Mouse (Mus musculus) embryonic fibroblast, embryonic 13.5 days (primary cell): Measurements from ENCODE around the gene Pkn1. TPM values are rescaled to one million over a fixed set of nuclear protein-coding genes. Genes with fewer than 3 reads are reported as not detected.

Experiments used
- H3K27ac ChIP-seq: 2 replicates; pipeline ENCODE4 v1.5.1; 2012; ENCODE audit warnings: low read length, control low read depth, inconsistent platforms; ENCODE audit not compliant: insufficient read depth
- H3K4me1 ChIP-seq: 2 replicates; pipeline ENCODE4 v1.6.1; 2011; ENCODE audit warnings: low read length; ENCODE audit not compliant: control insufficient read depth, insufficient read depth
- H3K4me3 ChIP-seq: 2 replicates; pipeline ENCODE4 v1.5.1; 2011; ENCODE audit warnings: mild to moderate bottlenecking, control low read depth, low read length; ENCODE audit not compliant: insufficient read depth
- CTCF ChIP-seq: IDR thresholded peaks from 2 replicates; pipeline ENCODE4 v1.5.1; 2011; ENCODE audit warnings: mild to moderate bottlenecking, control low read depth, low read length, moderate library complexity, borderline replicate concordance; ENCODE audit not compliant: insufficient read depth
- POLR2A ChIP-seq: IDR thresholded peaks from 2 replicates; pipeline ENCODE4 v1.6.1; 2011; ENCODE audit warnings: low read depth, mild to moderate bottlenecking, control low read depth, low read length, moderate library complexity
- polyA plus RNA-seq: library from polyadenylated mRNA; stranded (reverse); fragments of >200 nt; gene quantifications from 2 replicates; pipeline ENCODE4 v1.2.4, GENCODE M21; 2011; ENCODE audit warnings: low read depth; ENCODE audit not compliant: missing spikeins, insufficient read length

Pkn1 gene
- polyA plus RNA-seq, 1 experiment = 40.2 TPM

GRCm38 (mm10) chr8:83617111-83617510 is 81.9 kb downstream of the Pkn1 start:
- no peak for TF ChIP-seq POLR2A
- TF ChIP-seq CTCF = no peak
- H3K27ac ChIP-seq = no peak overlapping the region
- no peaks in the 10 kb centered on the region for H3K4me1 ChIP-seq
- no peak overlapping the region for H3K4me3 ChIP-seq

- no peaks in the 10 kb centered on the region for H3K4me1 ChIP-seq
- H3K4me3 ChIP-seq = no peak overlapping the region
- TF ChIP-seq CTCF (no peak), POLR2A (no peak)
- no peak overlapping the region for H3K27ac ChIP-seq
These were observed 82.4 kb downstream of the Pkn1 start for GRCm38 (mm10) chr8:83616625-83617024.

Other genes with a start within 250 kb of the Pkn1 start
- 136 and 149 TPM in 2 replicates for gene Scoc, start 240.8 kb downstream of the Pkn1 start, polyA plus RNA-seq
- not detected in 2 replicates for gene Olfr370, start 163.4 kb downstream of the Pkn1 start, polyA plus RNA-seq
- gene Ndufb7, start 132.5 kb downstream of the Pkn1 start, polyA plus RNA-seq = 67.4 and 86.9 TPM in 2 replicates
- 210 and 213 TPM in 2 replicates for gene Tecr, start 91.2 kb downstream of the Pkn1 start, polyA plus RNA-seq
- gene Dnajb1, start 91.0 kb downstream of the Pkn1 start, polyA plus RNA-seq = 27.7 and 32.2 TPM in 2 replicates
- gene Gipc1, start 46.5 kb downstream of the Pkn1 start, polyA plus RNA-seq = 47.4 and 63.3 TPM in 2 replicates
- 2.1 and 2.4 TPM in 2 replicates for gene Ptger1, start 32.5 kb downstream of the Pkn1 start, polyA plus RNA-seq
- gene Ddx39, start 16.0 kb upstream of the Pkn1 start, polyA plus RNA-seq = 64.2 and 70.2 TPM in 2 replicates
- gene Adgre5, start 42.1 kb upstream of the Pkn1 start, polyA plus RNA-seq = 66.4 and 95.6 TPM in 2 replicates
- 67.4 and 95.4 TPM in 2 replicates for gene Adgrl1, start 200.9 kb upstream of the Pkn1 start, polyA plus RNA-seq